Mouse (Mus musculus) forebrain, embryonic 11.5 days (tissue): ENCODE data around the gene Gm10401. TPM values are rescaled to one million over a fixed set of nuclear protein-coding genes. Genes with fewer than 3 reads are reported as not detected.
A peak's percentile ranks its signal among the peaks of the same experiment; 100 is the strongest.

Experiments
- ATAC-seq: fragments of 200-750 bp; cut with Nextera tagmentation; replicated peaks from 2 replicates; pipeline ENCODE4 v1.8.0; 2017; ENCODE audit warnings: moderate TSS enrichment; ENCODE audit not compliant: low FRiP score
- DNase-seq: peaks from one replicate; pipeline ENCODE4 v3.0.0-alpha.2; 2017; ENCODE audit warnings: low spot score
- H3K27ac ChIP-seq: fragments of 300-500 bp; sonication (generic); 2 replicates; pipeline ENCODE4 v1.5.1; 2014; ENCODE audit warnings: low read depth, low read length
- H3K27me3 ChIP-seq: fragments of 300-500 bp; sonication (generic); 2 replicates; pipeline ENCODE4 v1.6.1; 2014; ENCODE audit warnings: mild to moderate bottlenecking, low read length, mixed read lengths; ENCODE audit not compliant: control insufficient read depth, insufficient read depth
- H3K36me3 ChIP-seq: fragments of 300-500 bp; sonication (generic); 2 replicates; pipeline ENCODE4 v1.6.1; 2014; ENCODE audit warnings: mild to moderate bottlenecking, low read length, moderate library complexity, mixed read lengths; ENCODE audit not compliant: control insufficient read depth, insufficient read depth
- H3K4me1 ChIP-seq: fragments of 300-500 bp; sonication (generic); replicated peaks from 2 replicates; pipeline ENCODE4 v1.6.1; 2014; ENCODE audit warnings: low read length, mixed read lengths; ENCODE audit not compliant: control insufficient read depth, insufficient read depth
- H3K4me2 ChIP-seq: fragments of 300-500 bp; sonication (generic); 2 replicates; pipeline ENCODE4 v1.6.1; 2014; ENCODE audit warnings: low read depth, mild to moderate bottlenecking, low read length, moderate library complexity, mixed read lengths; ENCODE audit not compliant: severe bottlenecking
- H3K4me3 ChIP-seq: fragments of 300-500 bp; sonication (generic); 2 replicates; pipeline ENCODE4 v1.5.1; 2014; ENCODE audit warnings: low read depth, low read length
- H3K9ac ChIP-seq: fragments of 300-500 bp; sonication (generic); 2 replicates; pipeline ENCODE4 v1.6.1; 2014; ENCODE audit warnings: low read length
- H3K9me3 ChIP-seq: fragments of 300-500 bp; sonication (generic); 2 replicates; pipeline ENCODE4 v1.6.1; 2016; ENCODE audit warnings: low read length, mixed read lengths; ENCODE audit not compliant: control insufficient read depth
- WGBS: fragments of 180-500 bp; shearing (Covaris S2); extraction: QIAGEN DNeasy Blood & Tissue Kit; methylation state at CpG from one replicate; pipeline ENCODE4 v1.1.7; 2014; 5-methylcytosine and 5-hydroxymethylcytosine counted together
- polyA plus RNA-seq: library from polyadenylated mRNA; unstranded; fragments of >200 nt; fragmentation: Nextera tagmentation; extraction: Ambion mirVana; gene quantifications from 2 replicates; pipeline ENCODE4 v1.2.1, GENCODE M21; 2014

The Gm10401 gene
- polyA plus RNA-seq, 1 experiment from 2014 or later = 22.0 TPM

- WGBS = 91% methylated on average over 28 of the region's 28 CpGs
- peaks cover 7% of the 10 kb centered on the region; the same call in 1 of the 2 replicates for H3K36me3 ChIP-seq
- no peak for ATAC-seq
- H3K4me2 ChIP-seq = no peak overlapping the region
- H3K4me3 ChIP-seq = no peak overlapping the region
- H3K4me1 ChIP-seq = no peaks in the 10 kb centered on the region
- H3K27ac ChIP-seq = no peak overlapping the region
- H3K9me3 ChIP-seq = no peaks in the 10 kb centered on the region
- H3K9ac ChIP-seq = no peak overlapping the region
- DNase-seq = no peak
- H3K27me3 ChIP-seq = no peaks in the 10 kb centered on the region
Measured at GRCm38 (mm10) chr5:115126578-115127312, 28.6 kb upstream of the Gm10401 start.

GRCm38 (mm10) chr5:115125211-115125871 lies 27.2 kb upstream of the Gm10401 start:
- peak; percentile 89 for DNase-seq
- no peaks in the 10 kb centered on the region for H3K9me3 ChIP-seq
- 39% methylated on average over 24 of the region's 24 CpGs for WGBS
- no peak overlapping the region for H3K9ac ChIP-seq
- H3K36me3 ChIP-seq = peaks cover 7% of the 10 kb centered on the region; the same call in 1 of the 2 replicates
- no peaks in the 10 kb centered on the region for H3K4me1 ChIP-seq
- peak; percentile 58 for ATAC-seq
- H3K4me2 ChIP-seq = no peak overlapping the region
- no peak overlapping the region for H3K4me3 ChIP-seq
- no peaks in the 10 kb centered on the region for H3K27me3 ChIP-seq
- H3K27ac ChIP-seq = no peak overlapping the region

- H3K27ac ChIP-seq = no peak overlapping the region
- WGBS = 98% methylated on average over 6 of the region's 6 CpGs
Measured at GRCm38 (mm10) chr5:115124690-115125089, 26.6 kb upstream of the Gm10401 start.

GRCm38 (mm10) chr5:115120978-115121377 lies 22.9 kb upstream of the Gm10401 start:
- no peak for DNase-seq
- Histone ChIP-seq H3K4me2 (no peak overlapping the region), H3K9ac (no peak overlapping the region), H3K9me3 (no peaks in the 10 kb centered on the region), H3K27ac (no peak overlapping the region), H3K4me1 (no peaks in the 10 kb centered on the region), H3K36me3 (no peaks in the 10 kb centered on the region; the same call in 1 of the 2 replicates), H3K4me3 (no peak overlapping the region), H3K27me3 (no peaks in the 10 kb centered on the region)
- no peak for ATAC-seq
- 78% methylated on average over 5 of the region's 5 CpGs for WGBS

More at GRCm38 (mm10) chr5:115124690-115125089, 26.6 kb upstream of the Gm10401 start:
- DNase-seq (no peak), ATAC-seq (no peak)
- no peaks in the 10 kb centered on the region for H3K9me3 ChIP-seq
- no peak overlapping the region for H3K9ac ChIP-seq
- H3K36me3 ChIP-seq = peaks cover 7% of the 10 kb centered on the region; the same call in 1 of the 2 replicates
- H3K4me3 ChIP-seq = no peak overlapping the region
- no peaks in the 10 kb centered on the region for H3K27me3 ChIP-seq
- no peak overlapping the region for H3K4me2 ChIP-seq
- no peaks in the 10 kb centered on the region for H3K4me1 ChIP-seq

- H3K36me3 ChIP-seq = no peaks in the 10 kb centered on the region; the same call in 1 of the 2 replicates
- WGBS = under 1% methylated on average over 38 of the region's 39 CpGs
- peak within 1 kb of the TSS; percentile 86 for H3K9ac ChIP-seq
- H3K4me3 ChIP-seq = peak within 1 kb of the TSS; percentile 69
- peak; percentile 92 for ATAC-seq
- no peaks in the 10 kb centered on the region for H3K4me1 ChIP-seq
- H3K27ac ChIP-seq = peak within 1 kb of the TSS; percentile 12; the same call in 1 of the 2 replicates
- DNase-seq = peak; percentile 91
- no peaks in the 10 kb centered on the region for H3K27me3 ChIP-seq
- H3K4me2 ChIP-seq = peak within 1 kb of the TSS; percentile 83
- H3K9me3 ChIP-seq = no peaks in the 10 kb centered on the region
Measured at GRCm38 (mm10) chr5:115118961-115119570, 21.0 kb upstream of the Gm10401 start, which contains the start of gene Acads. Gene Acads (minus strand): TSS chr5:115119346.

- H3K4me1 ChIP-seq = no peaks in the 10 kb centered on the region
- H3K27ac ChIP-seq = no peak overlapping the region
- H3K4me3 ChIP-seq = no peak overlapping the region
- no peak overlapping the region for H3K9ac ChIP-seq
- ATAC-seq (no peak), DNase-seq (no peak)
- H3K27me3 ChIP-seq = no peaks in the 10 kb centered on the region
- 97% methylated on average over 13 of the region's 13 CpGs for WGBS
- no peaks in the 10 kb centered on the region; the same call in 1 of the 2 replicates for H3K36me3 ChIP-seq
- no peaks in the 10 kb centered on the region for H3K9me3 ChIP-seq
- H3K4me2 ChIP-seq = no peak overlapping the region
Measured at GRCm38 (mm10) chr5:115117467-115117866, 19.4 kb upstream of the Gm10401 start.

GRCm38 (mm10) chr5:115116426-115116825 lies 18.3 kb upstream of the Gm10401 start:
- Histone ChIP-seq H3K4me3 (no peak overlapping the region), H3K4me2 (no peak overlapping the region), H3K36me3 (no peaks in the 10 kb centered on the region; the same call in 1 of the 2 replicates), H3K4me1 (no peaks in the 10 kb centered on the region), H3K9me3 (no peaks in the 10 kb centered on the region), H3K27me3 (no peaks in the 10 kb centered on the region), H3K9ac (no peak overlapping the region), H3K27ac (no peak overlapping the region)
- DNase-seq (no peak), ATAC-seq (no peak)
- 82% methylated on average over 3 of the region's 3 CpGs for WGBS

- Histone ChIP-seq H3K4me3 (no peak overlapping the region), H3K36me3 (no peaks in the 10 kb centered on the region; the same call in 1 of the 2 replicates), H3K4me1 (peaks cover 2% of the 10 kb centered on the region; the same call in 1 of the 2 replicates), H3K27me3 (no peaks in the 10 kb centered on the region), H3K9ac (no peak overlapping the region), H3K9me3 (no peaks in the 10 kb centered on the region), H3K4me2 (no peak overlapping the region), H3K27ac (no peak overlapping the region)
- 96% methylated on average over 8 of the region's 8 CpGs for WGBS
- ATAC-seq (no peak), DNase-seq (no peak)
Measured at GRCm38 (mm10) chr5:115114501-115114900, 16.4 kb upstream of the Gm10401 start.
